Mouse (Mus musculus) heart, postnatal 36 days (tissue): ENCODE measurements around the gene Sgce. TPM values are rescaled to one million over a fixed set of nuclear protein-coding genes. Genes with fewer than 3 reads are reported as not detected.
"Not testable (repeated sequence)": the region's sequence is repeated elsewhere in the genome, so short reads cannot be mapped to it uniquely, and the experiment has no call there.

Experiments
- DNase-seq, 2 experiments: peaks; one replicate each; pipeline ENCODE4 v3.0.0; 2021 to 2022
- intact Hi-C: fragments of 180-260 bp; cut with DNase I; formaldehyde crosslinking; loops from one replicate; pipeline ENCODE4 v1.15.1; 2025
- total RNA-seq, 2 experiments: library from RNA; stranded (reverse); gene quantifications; 2 replicates each; pipeline ENCODE4 v1.2.3; 2021

The Sgce gene
- 10 to 100 TPM; 20.8 to 22.5 TPM for total RNA-seq

- intact Hi-C loops = loop anchor here (5.0 to 10.0 kb wide), 5 partner anchors 145 to 645 kb away; partner anchors contain the start of genes Casd1 and Pon2
- peak; percentile 79 to 80 for DNase-seq
Measured at GRCm38 (mm10) chr6:4746696-4747439, at the start of gene Sgce, which contains the start of gene Peg10. Sgce (minus strand) TSS chr6:4747207. Peg10 (plus strand) TSS chr6:4747306.

GRCm38 (mm10) chr6:4796281-4796680, 49.3 kb upstream of the Sgce start:
- intact Hi-C loops = no loop called here
- DNase-seq = no peak

- intact Hi-C loops = no loop called here
- no peak for DNase-seq
Measured at GRCm38 (mm10) chr6:4762252-4762651, 15.2 kb upstream of the Sgce start.

GRCm38 (mm10) chr6:4761415-4762142, 14.6 kb upstream of the Sgce start:
- intact Hi-C loops, DNase-seq: not testable (repeated sequence)

GRCm38 (mm10) chr6:4754886-4755285, 7.9 kb upstream of the Sgce start:
- intact Hi-C loops = no loop called here
- no peak for DNase-seq

- intact Hi-C loops = no loop called here
- no peak for DNase-seq
Measured at GRCm38 (mm10) chr6:4754286-4754685, 7.3 kb upstream of the Sgce start.

GRCm38 (mm10) chr6:4751355-4751754, 4.3 kb upstream of the Sgce start:
- no peak for DNase-seq
- intact Hi-C loops = no loop called here

- intact Hi-C loops = loop anchor here (5.0 to 10.0 kb wide), 5 partner anchors 147 to 643 kb away; partner anchors contain the start of genes Casd1 and Pon2
- peak; percentile 91 to 92 for DNase-seq
Measured at GRCm38 (mm10) chr6:4749091-4749490, 2.1 kb upstream of the Sgce start.

GRCm38 (mm10) chr6:4748506-4748961, 1.5 kb upstream of the Sgce start:
- intact Hi-C loops = loop anchor here (5.0 to 10.0 kb wide), 5 partner anchors 146 to 644 kb away; partner anchors contain the start of genes Casd1 and Pon2
- DNase-seq = peak; percentile 15

- intact Hi-C loops = loop anchor here (5.0 to 10.0 kb wide), 5 partner anchors 146 to 644 kb away; partner anchors contain the start of genes Casd1 and Pon2
- DNase-seq = peak; percentile 16 to 59
Measured at GRCm38 (mm10) chr6:4747677-4748505, 884 bp upstream of the Sgce start.

GRCm38 (mm10) chr6:4746036-4746695, 841 bp downstream of the Sgce start:
- intact Hi-C loops = loop anchor here (5.0 to 10.0 kb wide), 5 partner anchors 144 to 646 kb away; partner anchors contain the start of genes Casd1 and Pon2
- DNase-seq = peak; percentile 10 to 16

GRCm38 (mm10) chr6:4740511-4740910, 6.5 kb downstream of the Sgce start:
- intact Hi-C loops = loop anchor here (10.0 kb wide), 2 partner anchors 336 to 554 kb away; partner anchors contain the start of gene Pon2

GRCm38 (mm10) chr6:4739522-4740355, 7.3 kb downstream of the Sgce start:
- DNase-seq = no peak
- intact Hi-C loops = loop anchor here (10.0 kb wide), 2 partner anchors 335 to 555 kb away; partner anchors contain the start of gene Pon2

More at GRCm38 (mm10) chr6:4740511-4740910, 6.5 kb downstream of the Sgce start:
- DNase-seq = peak; percentile 36 to 45

- intact Hi-C loops = no loop called here
- no peak for DNase-seq
Measured at GRCm38 (mm10) chr6:4738717-4739116, 8.3 kb downstream of the Sgce start.

GRCm38 (mm10) chr6:4738034-4738629, 8.9 kb downstream of the Sgce start:
- intact Hi-C loops = no loop called here

GRCm38 (mm10) chr6:4736372-4736771, 10.6 kb downstream of the Sgce start:
- no peak for DNase-seq
- intact Hi-C loops = no loop called here

More at GRCm38 (mm10) chr6:4738034-4738629, 8.9 kb downstream of the Sgce start:
- DNase-seq = no peak

- intact Hi-C loops = no loop called here
- DNase-seq = no peak
Measured at GRCm38 (mm10) chr6:4733208-4733607, 13.8 kb downstream of the Sgce start.

GRCm38 (mm10) chr6:4731675-4732074, 15.3 kb downstream of the Sgce start:
- intact Hi-C loops = no loop called here
- no peak for DNase-seq
